Mouse (Mus musculus) MN1 (cell line): Measurements from ENCODE around the gene Cryba4.

ENCODE experiments used
- DNase-seq: peaks from one replicate; pipeline ENCODE4 v3.0.0-alpha.2; 2016; ENCODE audit warnings: low spot score

The Cryba4 gene

DNA sequence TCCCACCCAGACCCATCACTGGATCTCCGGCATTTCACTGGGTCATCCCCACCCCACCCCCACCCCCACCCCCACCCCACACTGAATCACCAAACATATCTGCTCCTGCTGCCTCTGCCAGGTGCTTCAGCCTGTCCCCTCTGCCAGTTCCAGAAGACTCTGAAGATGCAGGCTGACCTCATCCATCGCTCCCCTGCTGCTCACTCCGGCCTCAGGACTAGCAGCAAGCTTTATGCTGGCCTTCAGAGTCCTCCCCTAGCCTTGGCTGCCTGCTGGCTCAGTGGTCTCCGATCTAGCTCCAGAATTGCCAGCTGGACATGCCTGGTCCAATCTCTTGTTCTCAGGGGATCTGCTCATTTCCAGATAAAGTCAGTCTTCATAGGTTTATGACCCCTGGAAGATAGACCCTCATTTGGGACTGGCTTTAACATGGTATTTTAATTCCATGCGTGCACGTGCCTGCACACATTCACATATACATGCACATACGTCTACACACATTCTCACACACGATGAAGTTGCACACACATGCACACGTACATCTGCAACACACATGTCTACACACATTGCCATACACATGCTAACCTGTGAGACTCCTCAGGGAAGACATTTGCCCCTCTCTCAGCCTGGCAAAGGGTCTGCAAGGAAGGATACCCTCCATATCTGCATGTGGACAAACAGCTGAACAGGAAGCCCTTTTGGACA, 14.3 kb downstream of the Cryba4 start:
- DNase-seq: peak; percentile 75

DNA sequence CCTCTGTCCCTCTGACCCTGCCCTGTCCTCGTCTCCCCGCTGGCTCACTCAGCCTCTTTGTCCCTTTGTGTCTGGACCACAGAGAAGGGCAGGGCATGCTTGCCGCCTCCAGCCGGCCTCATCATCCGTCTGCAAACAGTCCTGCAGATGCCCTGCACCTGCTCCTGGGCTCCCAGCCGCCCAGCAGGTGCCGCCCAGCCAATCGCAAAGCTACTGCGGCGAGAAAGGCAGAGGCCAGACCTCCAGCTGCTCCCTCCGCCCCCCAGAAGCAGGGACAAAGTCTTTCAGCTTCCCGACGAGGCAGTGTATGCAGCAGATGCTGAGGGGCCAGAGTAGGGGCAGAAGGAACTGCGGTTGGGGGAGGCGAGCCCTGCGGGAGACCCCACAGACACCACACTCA, 14.9 kb downstream of the Cryba4 start:
- DNase-seq: peak; percentile 91

DNA sequence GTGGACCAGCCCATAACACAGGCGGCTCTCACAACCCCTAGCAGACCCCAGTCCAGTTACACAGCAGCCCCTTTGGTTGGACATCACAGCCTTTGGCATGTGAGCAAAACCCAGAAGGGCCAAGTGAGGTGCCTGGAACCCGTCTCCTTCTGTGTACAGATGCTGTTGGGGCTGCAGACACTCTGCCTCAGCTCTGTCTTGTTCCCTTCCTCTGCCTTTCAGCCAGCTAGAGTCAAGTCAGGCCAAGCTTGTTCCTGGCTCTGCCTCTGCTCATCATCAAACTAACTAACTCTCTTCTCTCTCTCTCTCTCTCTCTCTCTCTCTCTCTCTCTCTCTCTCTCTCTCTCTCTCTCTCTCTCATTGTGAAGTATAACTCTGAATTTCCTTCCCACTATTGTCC, 15.7 kb downstream of the Cryba4 start:
- peak; percentile 40 for DNase-seq

DNA sequence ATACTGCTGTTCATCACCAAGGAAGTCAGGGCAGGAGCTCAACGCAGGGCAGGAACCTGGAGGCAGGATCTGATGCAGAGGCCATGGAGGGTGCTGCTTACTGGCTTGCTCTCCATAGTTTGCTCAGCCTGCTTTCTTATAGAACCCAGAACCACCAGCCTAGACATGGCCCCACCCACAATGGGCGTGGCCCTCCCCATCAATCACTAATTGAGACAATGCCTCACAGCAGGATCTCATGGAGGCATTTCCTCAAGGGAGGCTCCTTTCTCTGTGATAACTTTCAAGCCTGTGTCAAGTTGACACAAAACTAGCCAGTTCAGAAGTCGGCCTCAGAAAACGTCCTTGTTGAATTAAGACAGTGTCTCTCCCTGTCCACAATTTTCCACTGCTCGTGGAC, 16.5 kb downstream of the Cryba4 start:
- DNase-seq: no peak

DNA sequence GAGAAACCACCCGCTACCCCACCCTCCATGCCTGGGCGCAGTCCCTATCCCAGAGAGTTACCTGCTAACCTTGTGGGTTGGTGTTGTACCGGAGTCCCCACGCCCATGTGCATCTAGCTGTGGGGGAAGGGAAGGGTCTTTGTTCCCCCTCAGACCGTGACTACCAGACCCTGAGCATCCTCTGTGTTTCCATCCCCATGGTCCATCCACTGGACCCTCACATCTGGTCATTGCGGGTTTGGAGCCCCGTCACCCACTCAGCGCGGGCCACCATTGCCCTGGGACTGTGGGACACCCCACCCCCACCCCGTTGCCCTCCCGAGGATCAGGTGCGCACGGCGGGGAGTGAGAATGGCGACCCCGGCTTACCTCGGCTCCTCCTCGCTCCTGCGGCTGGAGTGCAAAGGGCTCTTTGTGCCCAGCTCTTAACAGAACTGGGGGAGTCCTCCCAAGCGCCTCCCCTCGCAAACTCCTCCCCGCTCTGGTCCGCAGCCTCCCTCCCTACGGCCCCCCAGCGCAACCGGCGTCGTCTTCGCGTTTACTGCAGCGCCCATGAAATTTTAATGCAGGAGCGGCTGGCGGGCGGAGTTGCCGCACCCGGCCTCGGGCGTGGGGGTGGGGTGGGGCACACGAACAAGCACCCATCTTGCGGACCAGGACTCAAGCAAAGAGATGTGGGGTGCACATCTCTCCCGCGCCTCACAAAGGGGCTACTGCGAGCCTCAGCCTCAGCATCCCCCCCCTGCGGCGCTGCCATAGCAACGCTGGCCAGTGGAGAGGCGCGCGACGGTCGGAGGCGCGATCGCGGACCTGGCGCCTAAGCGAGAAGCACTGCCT, 23.9 kb downstream of the Cryba4 start:
- DNase-seq: no peak

DNA sequence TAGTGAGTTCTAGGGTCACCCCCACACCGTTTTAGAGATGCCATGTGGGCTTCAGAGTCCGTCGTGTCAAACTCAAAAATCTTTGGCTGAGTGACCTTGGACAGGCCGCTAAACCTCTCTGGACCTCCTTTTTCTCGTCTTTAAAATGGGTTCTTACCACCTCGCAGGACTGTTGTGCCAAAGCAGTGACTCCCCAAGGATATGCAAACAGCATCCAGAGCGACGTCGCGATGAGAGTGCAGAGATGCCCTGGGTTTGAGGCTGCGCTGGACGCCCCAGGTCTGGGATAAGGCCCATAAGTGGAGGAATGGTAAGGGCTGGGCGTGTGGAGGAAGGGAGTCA, 24.4 kb downstream of the Cryba4 start:
- no peak for DNase-seq

DNA sequence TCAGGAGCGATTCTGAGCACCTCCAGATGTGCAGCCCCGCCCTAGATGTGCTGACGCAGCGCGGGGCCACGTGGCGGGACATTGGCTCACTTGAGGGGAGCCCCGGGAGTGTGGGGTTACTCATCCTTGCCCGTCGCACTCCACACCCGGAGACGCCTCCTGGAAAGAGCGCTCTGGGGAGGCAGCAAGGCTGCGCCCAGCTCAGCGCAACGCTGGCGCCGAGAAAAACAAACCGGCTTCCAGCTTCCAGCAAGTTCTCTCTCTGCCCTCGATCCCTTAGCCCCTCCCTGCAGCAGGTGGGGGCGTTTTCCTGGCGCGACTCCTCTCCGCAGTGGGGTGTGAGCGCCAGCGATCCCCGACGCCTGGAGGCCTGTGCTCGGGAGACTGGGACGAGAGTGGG, 25.0 kb downstream of the Cryba4 start:
- no peak for DNase-seq

DNA sequence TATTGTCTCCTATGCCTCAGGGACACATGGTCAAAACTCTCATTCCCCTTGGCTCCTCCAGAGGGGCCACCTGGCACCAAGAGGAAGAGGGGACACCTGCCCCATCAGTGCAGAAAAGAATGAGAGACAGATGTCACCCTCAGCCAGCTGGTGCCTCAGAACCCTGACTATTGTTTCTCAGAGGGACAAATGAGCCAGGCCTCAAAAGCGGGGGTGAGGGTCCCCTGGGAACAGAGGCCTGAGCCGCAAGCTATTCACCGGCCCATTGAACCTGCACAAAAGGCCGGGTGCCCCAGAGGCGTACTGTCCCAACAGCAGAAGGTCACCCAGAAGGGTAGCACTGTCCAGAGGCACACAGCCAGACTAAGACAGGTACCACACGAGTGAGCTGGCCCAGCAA, 26.7 kb downstream of the Cryba4 start:
- no peak for DNase-seq

DNA sequence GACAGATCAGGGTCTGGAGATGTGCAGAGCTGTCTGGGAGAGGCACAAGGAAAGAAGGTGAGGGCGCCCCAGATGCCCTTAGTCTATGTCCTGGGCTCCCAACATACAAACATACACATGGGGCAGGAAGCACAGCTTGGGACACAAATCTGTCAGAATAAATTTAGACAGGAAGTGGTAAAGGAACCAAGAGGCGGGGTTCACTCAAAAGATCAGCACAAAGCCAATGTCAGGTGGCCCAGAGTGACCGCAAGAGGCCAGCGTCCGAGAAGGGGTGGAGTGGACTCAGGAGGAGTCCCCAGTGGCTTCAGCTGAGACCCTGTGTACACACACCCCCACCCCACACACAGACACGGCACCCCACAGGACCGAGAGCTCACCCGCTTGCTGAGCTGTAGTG, 32.1 kb downstream of the Cryba4 start:
- no peak for DNase-seq

DNA sequence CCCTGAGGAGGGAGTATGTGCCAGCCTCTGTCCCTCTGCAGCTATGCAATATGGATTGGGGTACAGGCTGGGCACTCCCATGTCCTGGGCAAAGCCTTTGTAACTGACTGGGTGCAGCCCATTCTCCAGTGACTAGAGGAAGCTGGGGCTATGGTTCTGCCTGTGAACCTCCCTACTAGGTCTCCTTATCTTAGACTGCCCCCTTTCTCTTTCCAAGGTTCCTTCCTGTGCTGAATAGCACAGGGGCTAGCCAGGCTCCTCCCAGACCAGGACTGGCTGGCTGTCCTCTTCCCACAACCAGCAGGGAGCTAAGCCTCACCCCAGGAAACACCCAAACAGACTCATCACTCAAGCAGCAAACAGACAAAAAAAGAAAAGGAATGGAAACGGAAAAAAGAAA, 32.9 kb downstream of the Cryba4 start:
- DNase-seq: no peak

DNA sequence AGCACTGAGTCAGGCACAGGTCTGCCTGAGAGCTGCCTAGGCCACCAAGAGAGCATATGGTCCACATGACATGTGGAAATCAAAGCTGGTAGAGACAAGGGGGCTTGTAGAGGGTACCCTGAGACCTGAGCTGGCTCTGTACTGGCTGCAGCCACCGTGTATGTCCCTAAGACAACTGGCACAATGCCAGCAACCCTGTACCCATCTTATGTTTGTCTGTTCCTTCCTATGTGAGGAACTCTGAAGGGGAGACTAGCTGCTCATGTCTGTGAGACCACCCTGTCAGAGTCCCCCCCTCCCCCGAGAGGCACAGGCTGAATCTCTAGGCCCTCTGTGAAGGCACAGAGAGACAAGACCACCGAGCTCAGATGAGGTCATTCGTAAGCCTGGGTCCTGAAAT, 33.6 kb downstream of the Cryba4 start:
- no peak for DNase-seq

DNA sequence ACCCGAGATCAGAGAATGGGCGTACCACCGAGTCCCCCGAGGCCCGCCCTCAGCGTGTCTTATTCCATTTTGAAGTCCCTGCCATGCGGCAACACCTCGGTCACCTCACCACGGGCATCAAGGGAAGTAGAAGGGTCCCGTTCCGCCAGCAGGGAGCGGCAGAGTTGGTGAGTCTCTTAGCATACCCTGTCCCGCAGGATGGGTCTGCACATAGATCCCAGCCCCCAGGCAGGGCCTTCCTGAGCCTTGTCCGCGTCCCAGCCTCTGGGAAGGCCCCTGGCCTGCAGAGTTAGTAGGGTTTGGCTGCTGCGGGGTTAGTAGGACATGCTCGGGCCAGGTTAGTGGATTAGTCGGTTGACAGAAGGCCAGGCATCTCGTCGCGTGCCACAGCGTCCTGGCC, 35.3 kb downstream of the Cryba4 start:
- DNase-seq: no peak

DNA sequence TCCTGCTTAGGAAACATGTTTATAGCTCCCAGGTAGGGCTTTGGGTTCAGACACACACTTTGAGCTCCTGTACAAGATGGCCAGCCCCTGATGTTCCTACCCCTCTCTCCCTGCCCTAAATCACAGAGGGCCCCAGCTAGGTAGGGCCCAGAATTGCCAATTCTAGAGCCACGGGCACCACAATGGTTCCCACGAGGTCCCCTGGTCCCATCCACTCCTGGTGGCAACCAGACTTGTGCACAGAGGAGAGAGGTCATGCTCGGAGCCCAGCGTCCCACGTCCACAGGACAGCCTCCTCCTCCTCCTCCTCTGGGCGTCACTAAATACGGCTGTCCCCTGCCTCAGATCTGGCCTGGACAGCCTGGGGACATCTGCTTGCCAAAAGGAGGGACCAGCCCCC, 36.0 kb downstream of the Cryba4 start:
- DNase-seq: no peak

DNA sequence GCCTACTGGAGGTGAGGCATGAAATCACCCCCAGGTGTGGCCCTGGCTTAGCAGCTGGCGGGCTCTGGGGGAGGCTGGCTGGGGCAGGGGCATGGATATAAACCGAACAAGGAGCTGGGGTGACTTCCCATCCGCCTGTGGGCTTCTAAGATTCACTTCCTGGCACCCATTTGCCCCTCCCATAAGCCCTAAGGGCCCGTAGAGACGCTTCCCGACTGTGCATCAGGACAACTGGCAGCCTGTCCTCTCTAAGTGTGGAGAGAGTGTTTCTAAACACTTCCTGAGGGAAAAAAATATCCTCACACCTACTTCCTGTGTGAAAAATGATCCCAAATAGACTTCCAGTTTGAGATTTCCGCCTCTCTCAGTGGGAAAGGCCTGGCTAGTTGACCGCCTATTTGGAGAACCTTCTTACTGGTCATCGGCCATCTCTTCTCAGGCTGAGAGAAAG, 36.5 kb downstream of the Cryba4 start:
- DNase-seq: no peak

DNA sequence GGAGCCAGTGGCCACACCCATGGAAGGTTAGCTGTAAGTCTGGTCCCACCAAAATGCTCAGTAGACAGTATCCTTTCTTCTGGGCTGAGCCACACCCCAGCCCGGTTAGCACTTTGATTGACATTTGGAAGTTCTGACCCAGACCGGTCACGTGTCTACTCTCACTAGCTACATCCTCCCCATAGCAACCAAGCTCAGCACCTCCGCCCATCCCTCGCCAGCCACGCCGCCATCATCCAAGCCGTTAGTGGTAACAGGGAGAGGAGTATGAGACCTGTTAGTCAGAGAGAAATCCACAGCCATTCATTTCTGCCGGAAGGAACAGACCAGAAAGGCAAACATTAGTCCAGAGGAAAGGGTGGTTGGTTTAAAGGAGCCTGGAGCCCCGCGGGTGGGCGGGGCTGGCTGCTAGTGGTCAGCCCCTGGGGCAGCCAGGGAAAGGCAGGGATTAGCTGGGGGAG, 37.0 kb downstream of the Cryba4 start:
- DNase-seq: no peak

DNA sequence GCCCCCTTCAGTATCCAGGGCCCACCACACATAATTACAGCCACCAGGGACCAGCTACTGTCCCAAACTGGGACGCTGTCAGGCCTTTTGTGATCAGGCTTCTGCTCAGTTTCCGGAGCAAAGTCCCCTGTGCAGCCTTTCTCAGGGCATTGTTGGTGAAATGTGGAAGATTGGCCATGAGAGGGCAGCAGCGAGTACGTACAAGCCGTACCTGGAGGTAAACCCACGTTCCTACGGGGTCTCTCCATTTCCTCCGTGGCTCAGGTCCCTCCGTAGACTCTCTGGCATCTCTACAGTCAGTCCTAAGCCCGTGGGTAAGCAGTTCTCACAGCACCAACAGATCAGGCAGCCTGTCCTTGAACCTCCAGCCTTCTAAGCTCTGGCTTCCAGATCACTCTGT, 37.9 kb downstream of the Cryba4 start:
- peak; percentile 80 for DNase-seq

DNA sequence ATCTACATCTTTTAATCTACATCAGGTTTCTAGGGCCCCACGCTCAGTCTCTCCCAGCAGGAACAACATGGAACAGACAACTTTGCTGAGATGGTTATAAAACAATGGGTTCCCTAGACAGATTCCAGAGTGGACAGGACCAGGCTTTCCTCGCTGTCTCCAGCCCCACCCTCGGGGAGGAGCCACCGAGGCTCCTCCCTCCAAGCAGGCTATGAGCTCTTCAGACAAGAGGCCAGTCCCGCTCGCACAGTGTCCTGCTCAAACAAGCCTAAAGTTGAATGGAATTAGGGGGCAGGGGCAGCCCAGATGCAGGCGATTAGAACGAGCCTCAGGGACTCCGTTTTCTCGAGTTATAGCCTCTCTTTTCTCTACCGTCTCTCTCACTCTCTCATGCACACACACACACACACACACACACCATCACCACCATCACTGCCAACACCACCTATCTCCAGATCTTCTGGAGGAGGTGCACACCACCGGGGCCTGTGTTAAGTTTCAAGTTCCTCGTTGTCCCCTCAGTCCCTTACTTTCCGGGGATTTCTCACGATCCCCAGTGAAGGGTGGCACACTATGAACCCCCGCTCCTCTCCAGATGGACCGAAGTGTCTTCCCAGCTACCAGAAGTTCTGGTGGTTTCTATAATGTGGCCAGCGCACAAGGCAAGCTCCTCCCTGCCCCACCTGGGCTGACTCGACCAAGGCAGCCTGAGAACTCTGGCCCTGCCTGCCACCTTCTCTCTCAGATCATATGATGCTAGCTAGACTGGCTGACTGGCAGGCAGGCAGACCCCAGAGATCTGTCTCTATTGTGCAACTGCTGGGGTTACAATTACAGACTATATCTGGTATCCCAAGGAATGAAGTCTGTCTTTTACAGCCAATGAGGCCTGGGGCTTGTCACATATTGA, 38.7 kb downstream of the Cryba4 start:
- DNase-seq: peak; percentile 44

DNA sequence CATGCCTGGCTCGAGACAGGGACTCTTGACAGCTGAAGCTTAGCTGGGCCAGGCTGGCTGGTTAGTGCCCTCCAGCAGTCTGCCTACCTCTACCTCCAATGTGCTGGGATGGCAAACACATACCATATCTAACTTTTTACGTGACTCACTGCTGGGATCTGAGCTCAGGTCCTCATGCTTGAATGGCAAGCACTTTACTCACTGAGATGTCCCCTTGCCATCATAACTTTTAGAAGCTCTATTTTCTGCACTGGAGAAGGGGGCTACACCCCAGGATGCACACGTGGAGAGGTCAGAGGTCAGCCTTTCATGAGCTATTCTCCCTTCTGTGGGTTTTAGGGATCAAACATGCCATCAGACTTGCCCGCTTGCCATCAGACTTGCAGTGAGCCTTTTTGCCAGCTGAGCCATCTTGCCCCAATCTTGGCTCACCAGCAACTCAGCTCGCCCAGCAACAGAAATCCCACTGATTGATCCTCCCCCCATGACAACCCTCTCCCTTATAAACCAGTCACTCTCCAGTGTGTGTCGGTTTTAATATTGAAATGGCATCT, 39.5 kb downstream of the Cryba4 start:
- no peak for DNase-seq

DNA sequence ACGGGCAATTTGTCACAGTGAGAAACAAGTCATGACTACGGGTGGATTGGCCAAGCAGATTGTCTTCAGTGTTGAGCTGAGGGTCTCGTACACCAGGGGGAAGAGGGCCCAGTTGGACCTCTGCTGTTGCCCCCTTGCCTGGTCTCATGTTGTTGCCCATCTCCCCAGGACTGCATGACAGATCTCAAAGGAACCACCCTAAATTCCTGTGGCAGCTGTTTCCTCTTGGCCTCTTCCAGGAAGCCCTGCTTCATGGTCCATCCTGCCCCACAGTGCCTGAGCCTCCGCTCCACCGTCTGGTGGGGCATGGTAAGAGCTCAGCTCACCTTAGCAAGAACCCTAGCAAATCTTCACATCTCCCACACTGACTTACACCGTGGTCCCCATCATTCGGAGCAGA, 40.4 kb downstream of the Cryba4 start:
- DNase-seq: no peak

DNA sequence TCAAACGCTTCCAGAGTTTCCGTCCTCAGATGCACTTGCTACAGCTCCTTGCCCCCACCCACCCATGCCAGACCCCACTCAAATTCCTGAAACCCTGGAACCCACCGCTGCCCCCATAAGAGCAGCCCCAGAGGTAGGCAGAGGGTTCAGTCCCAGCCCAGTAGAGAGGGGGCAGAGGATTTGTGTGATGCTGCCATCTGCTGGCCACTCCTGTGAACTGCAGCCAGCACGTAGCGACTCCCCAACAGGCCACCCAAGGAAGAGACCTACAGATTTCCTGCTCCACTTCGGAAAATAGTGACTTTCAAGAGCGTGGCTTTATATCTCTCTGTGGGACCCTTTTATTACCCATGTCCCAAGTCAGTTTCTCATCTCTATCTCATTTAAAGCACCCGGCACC, 42.2 kb downstream of the Cryba4 start:
- peak; percentile 54 for DNase-seq

DNA sequence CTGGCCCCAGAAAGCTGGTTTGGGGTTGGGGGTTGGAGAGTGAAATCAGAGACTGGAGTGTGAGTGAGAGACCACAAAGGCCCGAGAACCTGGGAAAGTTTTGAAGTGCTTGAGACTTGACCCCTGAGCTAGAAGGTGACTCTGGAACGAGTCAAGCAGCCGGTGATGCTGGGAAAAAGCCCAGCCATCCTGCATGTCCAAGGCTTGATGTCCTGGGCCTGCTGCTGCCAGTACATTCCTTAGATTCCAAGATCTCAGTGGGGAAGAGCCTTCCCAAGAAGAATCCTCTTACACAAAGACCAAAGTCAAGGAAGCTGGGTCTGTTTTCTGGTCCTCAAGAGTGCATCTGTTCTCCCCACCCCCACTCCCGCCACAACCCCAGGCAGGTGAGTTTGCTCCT, 44.0 kb downstream of the Cryba4 start:
- no peak for DNase-seq

DNA sequence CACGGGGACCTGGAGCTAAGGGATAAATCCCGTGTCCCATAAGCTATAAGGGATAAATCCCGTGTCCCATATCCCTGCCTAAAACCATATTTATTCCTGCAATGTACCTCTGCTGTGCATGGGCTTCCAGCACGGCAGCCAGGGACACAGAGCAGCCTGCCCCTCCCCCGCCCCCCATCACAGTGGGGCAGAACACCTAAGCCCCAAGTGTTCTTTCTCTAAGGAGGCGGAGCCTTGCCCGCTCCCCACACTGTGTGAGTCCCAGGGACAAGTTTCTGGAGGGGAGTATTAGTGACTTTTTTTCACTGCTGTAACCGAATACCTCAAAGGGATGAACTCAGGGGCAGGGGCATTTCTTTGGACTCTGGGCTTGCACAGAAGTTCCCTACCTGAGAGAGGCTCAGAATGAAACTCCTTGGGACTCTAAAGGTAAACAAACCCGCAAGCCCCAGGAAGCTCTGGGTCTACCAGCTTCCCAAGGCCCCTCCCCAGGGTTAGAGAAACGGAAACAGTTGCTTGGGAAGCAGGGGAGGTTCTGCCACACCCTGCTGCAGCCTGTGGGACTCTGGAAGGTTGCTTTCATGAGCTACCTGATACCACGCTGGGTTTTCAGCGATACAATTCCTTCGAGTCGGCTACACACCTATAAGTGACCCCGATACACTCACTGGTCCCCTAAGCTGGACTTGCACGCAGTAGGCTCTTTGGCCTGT, 45.6 kb downstream of the Cryba4 start:
- DNase-seq: no peak
